Mouse (Mus musculus) left cerebral cortex, adult 18-20 months (tissue): ENCODE results near the gene Usp31. TPM values are rescaled to one million over a fixed set of nuclear protein-coding genes. Genes with fewer than 3 reads are reported as not detected.

Experiments
- DNase-seq, 2 experiments: peaks; one replicate each; pipeline ENCODE4 v3.0.0; 2021 to 2022; ENCODE audit warnings: low spot score in 2 of 2, mixed read lengths in 1 of 2
- long read RNA-seq, 2 experiments: library from polyadenylated mRNA; stranded (forward); transcript quantifications; one replicate each; pipeline ENCODE4 v2.0.0; 2021
- total RNA-seq, 2 experiments: library from RNA; stranded (reverse); gene quantifications; 2 replicates each; pipeline ENCODE4 v1.2.3; 2021

The Usp31 gene
- total RNA-seq, result 10 to 100 TPM; 73.2 to 75.9 TPM
- long read RNA-seq, experiment 1, full-length matches to known transcripts, result 7 of 30 reads
- long read RNA-seq, experiment 1, partial matches to known transcripts, result 7 of 30 reads
- long read RNA-seq, experiment 1, other reads (novel, unspliced or antisense), result 16 of 30 reads
- long read RNA-seq, experiment 2, full-length matches to known transcripts, result 1 of 11 reads
- long read RNA-seq, experiment 2, partial matches to known transcripts, result 3 of 11 reads
- long read RNA-seq, experiment 2, other reads (novel, unspliced or antisense), result 7 of 11 reads

DNA sequence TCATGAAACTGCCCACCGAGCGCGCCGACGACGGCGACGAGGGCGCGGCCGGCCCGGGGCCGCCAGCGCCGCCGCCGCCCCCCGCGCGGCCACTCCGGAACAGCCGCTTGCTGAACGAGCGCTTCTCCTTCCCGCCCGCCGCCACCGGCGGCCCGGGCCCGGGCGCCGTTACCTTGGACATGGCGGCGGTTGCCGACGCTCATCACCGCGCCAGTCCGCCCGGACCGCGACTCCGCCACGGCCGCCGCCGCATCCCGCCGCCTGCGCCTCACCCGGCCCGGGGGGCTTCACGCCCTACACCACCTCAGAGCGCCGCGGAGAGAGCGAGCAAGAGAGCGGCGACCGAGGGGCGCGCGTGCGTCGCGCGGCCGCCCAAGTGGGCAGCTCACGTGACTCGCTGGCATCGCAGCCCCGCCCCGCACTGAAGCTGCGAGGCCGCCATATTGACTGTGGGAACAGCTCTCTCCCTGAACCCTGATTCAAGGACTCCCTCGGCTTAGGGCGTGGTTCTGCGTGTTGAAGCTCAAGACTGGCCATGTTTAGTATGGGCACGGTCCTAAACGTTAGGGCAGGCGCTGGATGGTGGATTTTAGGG is at the start of gene Usp31:
TSS of gene Usp31 (minus strand) at position 181 of the 595 bp plus-strand sequence.
- DNase-seq, result peak; percentile 93 to 96

DNA sequence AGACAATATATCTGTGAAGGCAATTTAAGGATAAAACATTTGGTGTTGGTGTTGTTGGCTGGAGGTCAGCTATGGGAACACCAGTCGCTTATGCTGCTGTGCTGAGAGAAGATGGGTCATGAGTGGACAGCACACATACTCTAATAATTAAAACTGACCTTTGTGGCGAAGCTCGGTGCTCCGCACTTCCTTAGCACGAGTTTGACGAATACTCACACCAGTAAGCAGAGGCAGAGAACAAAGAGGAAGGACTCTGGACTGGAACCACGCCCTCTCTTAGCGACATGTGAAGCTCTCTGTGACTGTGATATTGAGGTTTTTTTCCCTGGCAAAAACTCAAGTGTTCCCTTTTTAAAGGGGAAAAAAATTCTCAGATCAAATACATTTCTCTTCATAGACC is 47.7 kb upstream of the Usp31 start:
- no peak for DNase-seq

GRCm38 (mm10) chr7:121750244-121750643 is 43.2 kb upstream of the Usp31 start:
- DNase-seq, result no peak

DNA sequence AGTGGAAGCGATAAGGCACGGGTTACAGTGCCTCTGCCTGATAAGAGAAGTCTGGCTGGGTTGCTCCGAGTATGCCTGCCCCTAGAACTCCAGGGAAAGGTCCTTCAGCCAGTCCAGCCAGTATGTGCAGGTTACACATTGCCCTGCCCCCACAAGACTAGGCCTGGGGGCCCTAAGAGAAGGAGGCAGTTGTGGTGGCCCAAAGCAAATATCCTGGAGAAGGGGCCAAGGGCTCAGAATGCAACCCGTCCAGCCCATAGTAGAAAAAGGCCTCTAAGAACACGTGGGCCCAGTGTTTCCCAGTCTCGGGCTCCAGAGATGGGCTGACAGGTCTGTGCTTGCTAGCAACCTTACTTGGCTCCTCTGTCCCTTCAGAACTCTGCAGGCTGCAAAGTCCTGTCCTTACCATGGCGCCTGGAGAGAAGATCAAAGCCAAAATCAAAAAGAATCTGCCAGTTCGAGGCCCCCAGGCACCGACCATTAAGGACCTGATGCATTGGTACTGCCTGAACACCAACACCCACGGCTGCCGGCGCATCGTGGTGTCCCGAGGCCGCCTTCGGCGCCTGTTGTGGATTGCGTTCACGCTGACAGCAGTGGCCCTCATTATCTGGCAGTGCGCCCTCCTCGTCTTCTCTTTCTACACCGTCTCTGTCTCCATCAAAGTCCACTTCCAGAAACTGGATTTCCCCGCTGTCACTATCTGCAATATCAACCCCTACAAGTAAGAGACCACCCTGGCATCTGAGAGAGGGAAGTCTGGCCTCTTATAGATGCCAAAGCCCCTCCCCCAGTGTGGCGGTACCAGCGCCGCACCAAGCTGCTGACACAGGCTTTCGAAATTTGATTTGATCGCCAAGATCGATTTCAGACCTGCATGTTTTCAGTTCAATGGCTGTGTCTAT is 30.7 kb upstream of the Usp31 start:
- DNase-seq, result no peak

- DNase-seq, result peak; percentile 86 to 87
Measured at GRCm38 (mm10) chr7:121734171-121734831, 27.2 kb upstream of the Usp31 start, which contains the start of gene Scnn1g. Gene Scnn1g (plus strand): TSS chr7:121734479.

- no peak for DNase-seq
Measured at GRCm38 (mm10) chr7:121730225-121730624, 23.2 kb upstream of the Usp31 start.

GRCm38 (mm10) chr7:121717031-121717430 is 10.0 kb upstream of the Usp31 start:
- no peak for DNase-seq

GRCm38 (mm10) chr7:121711171-121711570 is 4.1 kb upstream of the Usp31 start:
- DNase-seq, result no peak

DNA sequence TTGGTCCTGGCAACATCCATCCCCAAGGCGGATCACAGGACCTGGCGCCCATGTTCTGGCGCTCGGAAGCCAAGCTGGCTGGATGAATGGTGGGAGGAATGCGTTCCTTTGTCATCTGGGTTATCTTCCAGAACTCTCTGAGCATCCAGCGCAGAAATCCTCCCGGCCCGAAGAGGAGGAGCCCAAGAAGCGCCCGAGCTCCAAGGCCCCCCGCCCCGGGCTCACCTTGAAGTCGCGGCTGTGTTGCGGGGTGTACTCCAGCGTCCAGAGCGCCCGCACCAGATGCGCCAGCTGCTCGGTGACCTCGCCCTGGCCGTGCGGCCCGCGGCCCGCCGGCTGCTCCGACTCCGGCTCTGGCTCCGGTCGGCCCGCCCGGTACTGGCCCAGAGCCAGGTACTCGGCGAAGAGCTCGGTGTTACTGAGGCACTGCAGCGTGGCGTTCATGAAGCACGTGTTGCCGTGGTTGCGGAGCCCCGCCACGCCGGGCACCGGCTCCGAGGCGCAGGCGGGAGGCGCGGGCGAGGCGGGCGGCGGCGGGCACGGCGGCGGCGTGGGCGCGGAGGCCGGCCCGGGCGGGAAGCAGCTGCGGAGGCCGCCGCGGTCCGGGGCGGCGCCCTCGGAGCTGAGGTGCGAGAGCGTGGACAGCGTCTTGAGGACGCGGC is 511 bp downstream of the Usp31 start:
- peak; percentile 45 to 48 for DNase-seq

DNA sequence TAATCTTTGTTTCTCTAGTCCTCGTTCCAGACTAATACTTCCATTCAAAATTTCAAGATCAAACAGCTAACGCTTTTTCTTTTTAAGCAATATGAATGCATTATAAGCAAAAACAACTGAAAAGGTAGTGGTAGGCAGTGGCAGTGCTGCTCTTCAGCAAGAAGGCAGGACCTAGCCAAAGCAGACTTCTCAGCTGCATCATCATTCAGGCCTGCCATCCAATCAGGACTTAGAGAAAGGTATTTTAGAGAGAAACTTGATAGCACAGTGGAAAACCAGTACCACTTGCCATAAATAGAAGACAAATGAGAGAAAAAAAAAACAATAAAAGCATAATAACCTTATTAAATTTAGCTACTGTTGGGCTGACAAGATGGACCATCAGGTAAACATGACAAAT is 2.0 kb downstream of the Usp31 start:
- DNase-seq, result no peak

GRCm38 (mm10) chr7:121701983-121702382 is 5.1 kb downstream of the Usp31 start:
- DNase-seq, result no peak

DNA sequence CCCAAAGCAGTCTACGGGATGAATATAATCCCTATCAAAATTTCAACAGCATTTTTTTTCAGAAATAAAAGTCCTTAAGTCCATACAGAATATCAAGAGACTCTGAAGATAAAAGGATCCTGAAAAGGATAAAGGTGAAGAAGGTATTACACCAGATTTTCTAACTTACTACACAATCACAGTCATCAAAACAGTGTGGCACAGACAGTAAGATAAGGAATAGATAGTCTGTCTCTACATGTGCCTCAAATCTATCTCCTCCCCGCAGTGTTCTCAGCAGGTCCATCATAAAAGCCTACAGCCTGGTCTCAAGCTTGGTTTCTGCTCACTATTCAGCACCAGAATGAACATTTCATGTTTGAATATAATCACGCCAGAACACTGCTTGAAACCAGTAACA is 6.6 kb downstream of the Usp31 start:
- DNase-seq, result no peak

DNA sequence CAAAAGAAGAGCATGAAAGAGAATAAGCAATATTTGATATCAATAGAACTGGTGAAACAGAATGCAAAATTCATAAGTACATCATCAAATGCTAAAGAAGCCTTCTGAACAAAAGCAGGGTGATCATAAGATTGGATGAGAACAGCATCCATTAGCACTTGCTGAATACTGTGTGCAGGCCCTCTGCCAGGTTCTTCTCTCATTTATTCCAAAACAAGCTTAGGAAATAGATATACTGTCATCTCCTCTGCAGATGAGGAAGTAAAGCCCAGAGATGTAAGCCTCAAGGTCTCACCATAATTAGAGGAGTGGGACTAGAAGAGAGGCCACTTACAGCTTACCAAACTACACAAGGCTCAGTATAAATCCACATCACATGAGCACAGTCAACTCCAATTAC is 7.8 kb downstream of the Usp31 start:
- DNase-seq, result no peak

GRCm38 (mm10) chr7:121697574-121697973 is 9.5 kb downstream of the Usp31 start:
- no peak for DNase-seq

GRCm38 (mm10) chr7:121697170-121697569 is 9.9 kb downstream of the Usp31 start:
- no peak for DNase-seq

DNA sequence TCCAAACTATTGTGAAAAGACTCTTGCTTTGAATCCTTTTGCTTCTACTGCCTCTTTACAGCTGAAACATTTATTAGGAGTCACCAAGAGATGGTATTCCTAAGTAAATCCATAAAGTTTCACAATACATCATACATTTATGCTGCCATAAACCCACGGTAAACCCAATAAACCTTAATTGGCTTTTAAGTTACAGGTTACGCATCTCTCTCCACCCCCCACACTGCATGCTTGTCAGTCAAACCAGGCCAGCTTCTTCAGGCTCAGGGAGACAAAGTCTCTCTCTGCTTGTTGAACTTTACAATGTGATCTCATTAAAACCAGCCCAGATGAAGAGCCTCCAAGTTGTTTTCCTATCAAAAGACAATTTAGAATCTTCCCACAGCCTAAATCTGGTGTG is 15.2 kb downstream of the Usp31 start:
- no peak for DNase-seq

GRCm38 (mm10) chr7:121689338-121689737 is 17.7 kb downstream of the Usp31 start:
- DNase-seq, result no peak

DNA sequence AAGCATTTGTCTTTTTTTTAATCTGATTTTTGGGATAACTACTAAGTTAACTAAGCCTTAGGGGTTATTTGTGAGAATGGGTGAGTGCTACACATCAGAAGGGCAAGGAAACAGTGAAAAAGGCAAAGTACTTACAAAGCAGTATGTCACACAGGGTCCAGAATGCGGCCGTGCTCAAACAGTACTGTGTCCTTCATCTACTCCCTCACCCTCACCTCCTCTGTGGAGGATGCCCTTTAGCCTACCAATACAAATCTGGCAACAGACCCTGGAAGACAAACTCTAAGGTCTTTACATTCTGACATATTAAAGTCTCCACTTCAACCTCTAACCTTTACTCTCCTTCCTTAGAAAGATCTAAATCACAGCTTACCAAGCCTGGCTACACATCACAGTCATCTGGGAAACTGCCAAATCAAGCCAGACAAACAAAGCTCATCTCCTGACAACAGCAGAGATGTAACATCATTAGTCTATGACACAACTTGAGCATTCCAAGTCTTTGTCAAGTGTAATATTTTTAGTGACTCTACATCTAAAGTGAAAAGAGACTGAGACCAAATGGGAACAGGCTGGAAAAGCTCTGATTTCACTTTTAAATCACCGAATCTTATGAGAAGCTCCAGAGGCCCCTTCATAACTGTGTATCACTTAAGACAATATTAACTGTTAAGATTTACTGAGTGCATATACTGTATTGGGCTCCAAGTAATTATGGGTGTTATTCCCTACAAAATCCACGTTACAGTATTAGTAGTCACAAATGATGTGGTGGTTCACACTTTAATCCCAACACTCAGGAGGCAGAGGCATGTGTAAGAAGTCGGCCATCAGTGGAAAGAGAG is 21.7 kb downstream of the Usp31 start:
- no peak for DNase-seq

DNA sequence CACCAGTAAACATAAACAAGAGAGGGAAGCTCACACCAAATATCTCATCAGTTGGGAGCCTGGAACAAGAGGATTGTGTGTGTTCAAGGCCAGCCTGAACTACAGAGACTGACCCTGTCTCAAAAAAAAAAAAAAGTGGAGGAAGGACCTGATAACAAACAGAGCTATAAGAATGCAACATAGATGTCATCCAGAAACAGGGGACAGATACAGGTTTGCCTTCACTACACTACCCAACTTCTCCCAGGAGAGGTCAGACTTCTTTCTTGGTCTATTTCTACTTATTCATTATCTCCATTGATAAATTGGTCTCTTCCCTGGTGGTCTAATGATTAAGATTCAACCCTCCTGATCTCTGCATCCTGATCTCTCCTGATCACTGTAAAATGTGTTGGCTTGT is 25.9 kb downstream of the Usp31 start:
- DNase-seq, result no peak
